21 mouse cellular contexts compared by ENCODE assay signal in the genomic region with DNA sequence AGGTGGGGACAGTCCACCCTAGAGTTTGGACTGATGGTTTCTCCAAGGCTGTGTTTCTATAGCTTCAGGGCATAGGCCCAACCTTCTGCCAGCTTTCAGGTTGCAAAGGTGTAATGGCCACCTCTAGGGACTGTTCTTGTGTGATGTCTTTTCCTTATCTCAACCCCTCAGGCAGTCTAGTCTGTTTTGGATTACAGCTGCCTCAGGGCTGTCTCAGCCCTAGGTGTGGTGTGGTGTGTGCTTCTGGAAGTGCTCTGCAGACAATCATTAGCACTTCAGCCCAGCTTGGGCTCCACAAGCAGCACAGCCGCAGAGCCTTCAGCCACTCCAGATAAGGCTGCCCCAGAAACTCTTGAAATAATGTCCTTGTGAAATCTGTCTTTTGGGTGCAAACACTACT. TPM values are rescaled to one million over a fixed set of nuclear protein-coding genes. Genes with fewer than 3 reads are reported as not detected.
DNase-seq lines count a peak whose midpoint lies in the region; ATAC-seq and TF ChIP-seq lines count a peak whose summit lies in the region.
"Had no signal": no experiment of that assay in that cellular context is flagged by ENCODE, and none has a peak within 500 bp of the region (broad histone marks: within the 10 kb centered on the region; RNA-seq: fewer than 3 reads in every experiment).

No protein-coding gene starts in this region.

- no peak for TF ChIP-seq RAD21 in MEL (IDR thresholded peaks at IDR 0.05; ENCODE audit: low read depth, low read length)

- no peak overlapping the region for H3K4me2 ChIP-seq in heart, embryonic 12.5 days
- no peak overlapping the region for H3K4me2 ChIP-seq in liver, embryonic 16.5 days (ENCODE audit: low read depth, low read length)
- H3K4me2 ChIP-seq in intestine, embryonic 16.5 days (ENCODE audit: low read depth, low read length), result no peak overlapping the region
- H3K4me2 ChIP-seq in midbrain, embryonic 11.5 days, result no peak overlapping the region
- H3K4me2 ChIP-seq: embryonic facial prominence, embryonic 13.5 days; forebrain, embryonic 12.5 days; hindbrain, embryonic 12.5 days; limb, embryonic 12.5 days had no signal

- peaks cover 44% of the 10 kb centered on the region for H3K4me1 ChIP-seq in heart, embryonic 12.5 days (replicated peaks)
- peaks cover 8 to 16% of the 10 kb centered on the region in 2 experiments; a peak in 3 of 4 replicates for H3K4me1 ChIP-seq in MEL (ENCODE audit: control insufficient read depth in 1 of 2, insufficient read depth in 2 of 2, low read length in 2 of 2)
- H3K4me1 ChIP-seq in liver, embryonic 16.5 days (ENCODE audit: control insufficient read depth, low read depth, low read length), result peaks cover 12% of the 10 kb centered on the region
- H3K4me1 ChIP-seq in intestine, embryonic 16.5 days (ENCODE audit: control insufficient read depth, insufficient read depth, low read length), result 0 out of 2 replicates have a peak, but pooled peaks cover 2% of the 10 kb centered on the region
- H3K4me1 ChIP-seq in midbrain, embryonic 11.5 days (ENCODE audit: control insufficient read depth, insufficient read depth, low read length), result 0 out of 2 replicates have a peak, but pooled peaks cover 3% of the 10 kb centered on the region

- H3K27me3 ChIP-seq in heart, embryonic 12.5 days (replicated peaks), result no peaks in the 10 kb centered on the region
- no peaks in the 10 kb centered on the region for H3K27me3 ChIP-seq in MEL (ENCODE audit: control insufficient read depth in 1 of 2, insufficient read depth in 2 of 2, low read length in 2 of 2)
- no peaks in the 10 kb centered on the region for H3K27me3 ChIP-seq in liver, embryonic 16.5 days (ENCODE audit: control insufficient read depth, insufficient read depth, low read depth, low read length)
- no peaks in the 10 kb centered on the region for H3K27me3 ChIP-seq in intestine, embryonic 16.5 days (replicated peaks; ENCODE audit: control insufficient read depth, insufficient read depth, low read length)
- H3K27me3 ChIP-seq in midbrain, embryonic 11.5 days (ENCODE audit: control insufficient read depth, insufficient read depth, low read length), result 0 out of 2 replicates have a peak, but pooled peaks cover 2% of the 10 kb centered on the region
- H3K27me3 ChIP-seq: embryonic facial prominence, embryonic 13.5 days; limb, embryonic 12.5 days had no signal

- no peaks in the 10 kb centered on the region for H3K36me3 ChIP-seq in heart, embryonic 12.5 days
- peaks cover 0 to 12% of the 10 kb centered on the region in 2 experiments; a peak in 2 of 4 replicates for H3K36me3 ChIP-seq in MEL (ENCODE audit: control insufficient read depth in 1 of 2, insufficient read depth in 2 of 2, low read length in 2 of 2)
- H3K36me3 ChIP-seq in liver, embryonic 16.5 days (ENCODE audit: control insufficient read depth, insufficient read depth), result no peaks in the 10 kb centered on the region
- H3K36me3 ChIP-seq in intestine, embryonic 16.5 days (ENCODE audit: control insufficient read depth, insufficient read depth, low read length), result no peaks in the 10 kb centered on the region
- no peaks in the 10 kb centered on the region for H3K36me3 ChIP-seq in midbrain, embryonic 11.5 days (ENCODE audit: control insufficient read depth, insufficient read depth, low read length)
- H3K36me3 ChIP-seq: embryonic facial prominence, embryonic 13.5 days; forebrain, embryonic 12.5 days; hindbrain, embryonic 12.5 days; limb, embryonic 12.5 days had no signal

- no peak for TF ChIP-seq CTCF in MEL (IDR thresholded peaks at IDR 0.05 in 2 of 3, conservative IDR thresholded peaks at IDR 0.05 in 1 of 3; ENCODE audit: control insufficient read depth in 1 of 3, insufficient read depth in 1 of 3, low read depth in 2 of 3, low read length in 3 of 3, poor library complexity in 1 of 3, severe bottlenecking in 1 of 3)

- peaks cover 6% of the 10 kb centered on the region for H3K9me3 ChIP-seq in heart, embryonic 12.5 days (replicated peaks)
- H3K9me3 ChIP-seq in MEL (replicated peaks; ENCODE audit: insufficient read depth, low read length), result no peaks in the 10 kb centered on the region
- H3K9me3 ChIP-seq in liver, embryonic 16.5 days (replicated peaks; ENCODE audit: control insufficient read depth, low read length), result no peaks in the 10 kb centered on the region; the same call in 1 of the 2 replicates
- peaks cover 5% of the 10 kb centered on the region; the same call in 1 of the 2 replicates for H3K9me3 ChIP-seq in intestine, embryonic 16.5 days (ENCODE audit: control insufficient read depth, low read length)
- H3K9me3 ChIP-seq in midbrain, embryonic 11.5 days (ENCODE audit: control insufficient read depth, low read length), result no peaks in the 10 kb centered on the region
- H3K9me3 ChIP-seq: embryonic facial prominence, embryonic 13.5 days; hindbrain, embryonic 12.5 days had no signal

- 6% methylated on average over 1 of the region's 1 CpGs for WGBS in heart, embryonic 12.5 days
- WGBS in liver, embryonic 16.5 days (ENCODE audit: insufficient replicate concordance), result 20% methylated on average over 1 of the region's 1 CpGs
- WGBS in intestine, embryonic 16.5 days, result 61% methylated on average over 1 of the region's 1 CpGs
- WGBS in midbrain, embryonic 11.5 days, result 95% methylated on average over 1 of the region's 1 CpGs

- ATAC-seq in heart, embryonic 12.5 days (ENCODE audit: insufficient number of reproducible peaks, low FRiP score), result 0 out of 2 replicates have a peak, but pooled peaks have one; percentile 6
- peak; percentile 13; the same call in 1 of the 2 replicates for ATAC-seq in common myeloid progenitor, adult 5-6 weeks (replicated peaks; ENCODE audit: low read depth, poor library complexity, severe bottlenecking)
- ATAC-seq in liver, embryonic 16.5 days (ENCODE audit: low read depth), result peak; percentile 25
- no peak for ATAC-seq in intestine, embryonic 16.5 days
- no peak for ATAC-seq in midbrain, embryonic 11.5 days (ENCODE audit: low FRiP score)

- H3K9ac ChIP-seq in heart, embryonic 12.5 days, result no peak overlapping the region
- H3K9ac ChIP-seq in MEL (ENCODE audit: control insufficient read depth, low read depth, low read length, poor library complexity, severe bottlenecking), result no peak overlapping the region
- no peak overlapping the region for H3K9ac ChIP-seq in liver, embryonic 16.5 days (ENCODE audit: low read depth, low read length)
- no peak overlapping the region for H3K9ac ChIP-seq in intestine, embryonic 16.5 days (ENCODE audit: low read depth, low read length)
- no peak overlapping the region for H3K9ac ChIP-seq in midbrain, embryonic 11.5 days (ENCODE audit: low read length)
- H3K9ac ChIP-seq: embryonic facial prominence, embryonic 13.5 days; forebrain, embryonic 12.5 days; hindbrain, embryonic 12.5 days; limb, embryonic 12.5 days had no signal

- DNase-seq in heart, adult 11 months, result no peak
- peak; percentile 74 for DNase-seq in MEL (ENCODE audit: low read depth, low spot score)
- no peak for DNase-seq in midbrain, embryonic 11.5 days (ENCODE audit: low spot score, missing footprints)
- DNase-seq: adrenal gland, adult 8-10 months; cerebellum, adult 9-10 months; gastrocnemius, postnatal 36 days; kidney, adult 11 months; kidney, postnatal 4 days; lung, adult 2 months; lung, postnatal 14 days; midbrain, embryonic 14.5 days; right cerebral cortex, postnatal 14 days had no signal

- H3K27ac ChIP-seq in heart, embryonic 12.5 days (ENCODE audit: poor library complexity, severe bottlenecking), result peak overlapping the region; percentile 36; the same call in 1 of the 2 replicates
- H3K27ac ChIP-seq in MEL (ENCODE audit: control insufficient read depth, low read depth, low read length), result no peak overlapping the region
- no peak overlapping the region for H3K27ac ChIP-seq in liver, embryonic 16.5 days (ENCODE audit: low read length)
- no peak overlapping the region for H3K27ac ChIP-seq in intestine, embryonic 16.5 days (ENCODE audit: low read length)
- H3K27ac ChIP-seq in midbrain, embryonic 11.5 days (ENCODE audit: low read depth, low read length), result no peak overlapping the region
- H3K27ac ChIP-seq: embryonic facial prominence, embryonic 13.5 days; forebrain, embryonic 12.5 days; hindbrain, embryonic 12.5 days; limb, embryonic 12.5 days had no signal

- peak; percentile 49 to 59; a peak in 3 of 4 replicates for TF ChIP-seq EP300 in MEL (IDR thresholded peaks at IDR 0.05; ENCODE audit: low read depth in 1 of 2, low read length in 2 of 2)

- no peaks in the 10 kb centered on the region; the same call in 1 of the 2 replicates for H3K79me2 ChIP-seq in MEL (ENCODE audit: control insufficient read depth, insufficient read depth, low read length, poor library complexity)

- TF ChIP-seq POLR2A in MEL (IDR thresholded peaks at IDR 0.05; ENCODE audit: control insufficient read depth in 1 of 2, insufficient read depth in 1 of 2, low read depth in 1 of 2, low read length in 2 of 2, poor library complexity in 1 of 2), result no peak

- no peak overlapping the region for H3K4me3 ChIP-seq in heart, embryonic 12.5 days
- no peak overlapping the region for H3K4me3 ChIP-seq in MEL (ENCODE audit: control insufficient read depth in 1 of 2, insufficient read depth in 1 of 2, low read depth in 2 of 2, low read length in 2 of 2)
- H3K4me3 ChIP-seq in liver, embryonic 16.5 days (ENCODE audit: low read depth, low read length), result no peak overlapping the region
- no peak overlapping the region for H3K4me3 ChIP-seq in intestine, embryonic 16.5 days (ENCODE audit: low read length)
- H3K4me3 ChIP-seq in midbrain, embryonic 11.5 days (ENCODE audit: low read depth, low read length), result no peak overlapping the region
- H3K4me3 ChIP-seq: embryonic facial prominence, embryonic 13.5 days; erythroblast, embryonic 14.5 days; forebrain, embryonic 12.5 days; hindbrain, embryonic 12.5 days; limb, embryonic 12.5 days had no signal

RNA-seq across cellular contexts. Expression of gene Tesmin, which starts 3.7 kb away (rescaled TPM):
- 0.46 and 0.83 TPM in 2 replicates for polyA plus RNA-seq in heart, embryonic 12.5 days (2016; fragmentation: Nextera tagmentation; extraction: Ambion mirVana)
- total RNA-seq in MEL (2012; rRNA removed), result 1.1 and 2.1 TPM in 2 replicates
- polyA plus RNA-seq in MEL (2012; ENCODE audit: insufficient read depth in 1 of 2, insufficient read length in 2 of 2, low read depth in 1 of 2, low replicate concordance in 2 of 2, missing spikeins in 1 of 2), result 1 to 10 TPM in 1 of 2 experiments, not detected in 1; 2.2 TPM
- 1.8 and 2.3 TPM in 2 replicates for total RNA-seq in common myeloid progenitor, adult 5-6 weeks (2017)
- polyA plus RNA-seq in liver, embryonic 16.5 days (2015; fragmentation: Nextera tagmentation; extraction: Ambion mirVana), result 0.21 and 0.29 TPM in 2 replicates
- 0.16 and 0.43 TPM in 2 replicates for polyA plus RNA-seq in intestine, embryonic 16.5 days (2015; fragmentation: Nextera tagmentation; extraction: Ambion mirVana)
- polyA plus RNA-seq in midbrain, embryonic 11.5 days (2014; fragmentation: Nextera tagmentation; extraction: Ambion mirVana), result 0.17 and 0.23 TPM in 2 replicates

RNA-seq across cellular contexts. Expression of gene Gal, which starts 22.0 kb away (rescaled TPM):
- 8.1 and 8.5 TPM in 2 replicates for polyA plus RNA-seq in heart, embryonic 12.5 days (2016; fragmentation: Nextera tagmentation; extraction: Ambion mirVana)
- not detected in 2 replicates for total RNA-seq in MEL (2012; rRNA removed)
- not detected for polyA plus RNA-seq in MEL (2012; ENCODE audit: insufficient read depth in 1 of 2, insufficient read length in 2 of 2, low read depth in 1 of 2, low replicate concordance in 2 of 2, missing spikeins in 1 of 2)
- total RNA-seq in common myeloid progenitor, adult 5-6 weeks (2017), result not detected in 2 replicates
- not detected in 2 replicates for polyA plus RNA-seq in liver, embryonic 16.5 days (2015; fragmentation: Nextera tagmentation; extraction: Ambion mirVana)
- 16.7 and 17.7 TPM in 2 replicates for polyA plus RNA-seq in intestine, embryonic 16.5 days (2015; fragmentation: Nextera tagmentation; extraction: Ambion mirVana)
- 1.5 and 2.5 TPM in 2 replicates for polyA plus RNA-seq in midbrain, embryonic 11.5 days (2014; fragmentation: Nextera tagmentation; extraction: Ambion mirVana)
- polyA plus RNA-seq: erythroblast, embryonic 14.5 days had no signal

Comparison
In these comparisons a context has a peak if more than half of its experiments do, and no peak if none do; other contexts are left out.
1. ATAC-seq: peak in heart, embryonic 12.5 days (single experiment), common myeloid progenitor, adult 5-6 weeks (single experiment) and liver, embryonic 16.5 days (single experiment); none in intestine, embryonic 16.5 days (single experiment) and midbrain, embryonic 11.5 days (single experiment).